Mouse (Mus musculus): ENCODE results near the gene Cdh23. TPM values are rescaled to one million over a fixed set of nuclear protein-coding genes. Genes with fewer than 3 reads are reported as not detected.
A peak's percentile ranks its signal among the peaks of the same experiment; 100 is the strongest.

The Cdh23 gene
- polyA plus RNA-seq, 1 experiment from 2014 or later: 0.06 TPM

DNA sequence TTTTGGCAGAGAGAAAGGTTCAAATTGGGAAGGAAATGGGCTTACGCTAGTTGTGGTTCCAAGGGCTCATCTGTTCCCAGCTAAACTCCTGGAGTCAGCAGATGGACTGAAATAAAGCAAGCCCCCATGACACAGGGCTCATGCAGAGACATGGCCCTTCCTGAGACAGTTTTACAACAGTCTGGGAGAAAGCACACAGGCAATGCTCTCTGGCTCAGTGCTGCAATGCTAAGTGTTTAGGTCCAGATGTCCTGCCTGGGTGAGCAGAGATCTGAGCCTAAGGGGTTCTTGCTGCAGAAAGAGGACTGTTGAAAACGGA lies 334.0 kb downstream of the Cdh23 start:
- no peak overlapping the region for H3K27ac ChIP-seq (ENCODE audit: poor library complexity, severe bottlenecking)
- H3K4me2 ChIP-seq: no peak overlapping the region
- H3K4me3 ChIP-seq: no peak overlapping the region
- ATAC-seq (ENCODE audit: insufficient number of reproducible peaks, low FRiP score): no peak
- H3K27me3 ChIP-seq (replicated peaks): no peaks in the 10 kb centered on the region
- H3K36me3 ChIP-seq: no peaks in the 10 kb centered on the region
- peaks cover 17% of the 10 kb centered on the region for H3K4me1 ChIP-seq (replicated peaks)
- 66% methylated on average over 2 of the region's 2 CpGs for WGBS
- H3K9me3 ChIP-seq (replicated peaks): no peaks in the 10 kb centered on the region
- no peak overlapping the region for H3K9ac ChIP-seq

DNA sequence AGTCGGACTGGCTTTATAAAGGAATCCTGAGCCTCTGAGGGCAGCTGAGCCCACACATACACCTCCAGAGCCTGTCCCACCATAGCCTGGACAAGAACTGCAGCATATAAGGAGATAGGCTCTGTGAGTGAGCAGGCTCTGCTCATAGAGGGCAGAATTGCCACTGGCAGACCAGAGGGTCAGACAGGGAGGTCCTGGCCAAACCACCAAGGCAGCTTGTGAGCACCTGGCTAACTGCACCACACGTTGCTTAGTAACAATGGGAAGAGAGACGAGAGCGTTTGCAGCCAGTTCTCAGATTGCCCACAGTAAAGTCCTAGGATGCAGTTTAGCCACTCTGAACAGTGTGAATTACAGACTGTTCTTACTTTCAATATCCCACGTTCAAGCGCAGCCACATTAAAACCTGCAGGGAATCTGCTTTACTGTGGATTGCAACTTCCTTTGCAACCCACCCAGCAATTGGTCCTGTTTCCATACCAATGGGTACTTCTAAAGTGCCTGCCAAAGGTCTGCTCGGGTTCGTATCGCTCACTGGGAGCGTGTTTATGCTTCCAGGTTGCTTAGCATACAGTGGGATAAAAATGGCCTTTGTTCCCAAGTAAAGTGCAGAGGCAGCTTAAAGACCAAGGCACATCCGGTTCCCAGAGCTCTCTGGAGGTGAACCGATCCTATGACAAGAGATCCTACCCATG lies 334.5 kb downstream of the Cdh23 start:
- 62% methylated on average over 12 of the region's 12 CpGs for WGBS
- Histone ChIP-seq H3K27ac (ENCODE audit: poor library complexity, severe bottlenecking) (no peak overlapping the region), H3K27me3 (replicated peaks) (no peaks in the 10 kb centered on the region), H3K4me2 (no peak overlapping the region), H3K4me3 (no peak overlapping the region), H3K9me3 (replicated peaks) (no peaks in the 10 kb centered on the region), H3K4me1 (replicated peaks) (peaks cover 17% of the 10 kb centered on the region), H3K36me3 (no peaks in the 10 kb centered on the region), H3K9ac (no peak overlapping the region)
- no peak for ATAC-seq (ENCODE audit: insufficient number of reproducible peaks, low FRiP score)

GRCm38 (mm10) chr10:60358776-60359175 lies 337.5 kb downstream of the Cdh23 start:
- Histone ChIP-seq H3K27me3 (replicated peaks) (no peaks in the 10 kb centered on the region), H3K4me1 (replicated peaks) (peaks cover 12% of the 10 kb centered on the region; the same call in 1 of the 2 replicates), H3K9me3 (replicated peaks) (no peaks in the 10 kb centered on the region), H3K9ac (no peak overlapping the region), H3K4me3 (no peak overlapping the region), H3K4me2 (no peak overlapping the region), H3K36me3 (no peaks in the 10 kb centered on the region), H3K27ac (ENCODE audit: poor library complexity, severe bottlenecking) (no peak overlapping the region)
- WGBS: 45% methylated on average over 4 of the region's 4 CpGs
- ATAC-seq (ENCODE audit: insufficient number of reproducible peaks, low FRiP score): no peak

DNA sequence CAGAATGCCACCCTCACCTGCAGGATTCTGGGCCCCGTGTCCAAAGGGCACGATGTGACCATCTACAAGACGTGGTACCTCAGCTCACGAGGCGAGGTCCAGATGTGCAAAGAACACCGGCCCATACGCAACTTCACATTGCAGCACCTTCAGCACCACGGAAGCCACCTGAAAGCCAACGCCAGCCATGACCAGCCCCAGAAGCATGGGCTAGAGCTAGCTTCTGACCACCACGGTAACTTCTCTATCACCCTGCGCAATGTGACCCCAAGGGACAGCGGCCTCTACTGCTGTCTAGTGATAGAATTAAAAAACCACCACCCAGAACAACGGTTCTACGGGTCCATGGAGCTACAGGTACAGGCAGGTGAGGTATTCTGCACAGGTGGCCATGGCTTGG lies 338.4 kb downstream of the Cdh23 start:
- Histone ChIP-seq H3K9ac (no peak overlapping the region), H3K36me3 (no peaks in the 10 kb centered on the region), H3K4me3 (no peak overlapping the region), H3K4me1 (replicated peaks) (peaks cover 16% of the 10 kb centered on the region; the same call in 1 of the 2 replicates), H3K27ac (ENCODE audit: poor library complexity, severe bottlenecking) (no peak overlapping the region), H3K9me3 (replicated peaks) (no peaks in the 10 kb centered on the region), H3K27me3 (replicated peaks) (no peaks in the 10 kb centered on the region), H3K4me2 (no peak overlapping the region)
- ATAC-seq (ENCODE audit: insufficient number of reproducible peaks, low FRiP score): no peak
- WGBS: 90% methylated on average over 14 of the region's 14 CpGs

- ATAC-seq (ENCODE audit: insufficient number of reproducible peaks, low FRiP score): no peak
- Histone ChIP-seq H3K4me2 (no peak overlapping the region), H3K9ac (no peak overlapping the region), H3K9me3 (replicated peaks) (no peaks in the 10 kb centered on the region), H3K4me1 (replicated peaks) (peaks cover 20% of the 10 kb centered on the region), H3K27ac (ENCODE audit: poor library complexity, severe bottlenecking) (no peak overlapping the region), H3K4me3 (no peak overlapping the region), H3K36me3 (no peaks in the 10 kb centered on the region), H3K27me3 (replicated peaks) (no peaks in the 10 kb centered on the region)
- WGBS: 86% methylated on average over 4 of the region's 4 CpGs
Measured at GRCm38 (mm10) chr10:60357441-60357840, 338.8 kb downstream of the Cdh23 start.

DNA sequence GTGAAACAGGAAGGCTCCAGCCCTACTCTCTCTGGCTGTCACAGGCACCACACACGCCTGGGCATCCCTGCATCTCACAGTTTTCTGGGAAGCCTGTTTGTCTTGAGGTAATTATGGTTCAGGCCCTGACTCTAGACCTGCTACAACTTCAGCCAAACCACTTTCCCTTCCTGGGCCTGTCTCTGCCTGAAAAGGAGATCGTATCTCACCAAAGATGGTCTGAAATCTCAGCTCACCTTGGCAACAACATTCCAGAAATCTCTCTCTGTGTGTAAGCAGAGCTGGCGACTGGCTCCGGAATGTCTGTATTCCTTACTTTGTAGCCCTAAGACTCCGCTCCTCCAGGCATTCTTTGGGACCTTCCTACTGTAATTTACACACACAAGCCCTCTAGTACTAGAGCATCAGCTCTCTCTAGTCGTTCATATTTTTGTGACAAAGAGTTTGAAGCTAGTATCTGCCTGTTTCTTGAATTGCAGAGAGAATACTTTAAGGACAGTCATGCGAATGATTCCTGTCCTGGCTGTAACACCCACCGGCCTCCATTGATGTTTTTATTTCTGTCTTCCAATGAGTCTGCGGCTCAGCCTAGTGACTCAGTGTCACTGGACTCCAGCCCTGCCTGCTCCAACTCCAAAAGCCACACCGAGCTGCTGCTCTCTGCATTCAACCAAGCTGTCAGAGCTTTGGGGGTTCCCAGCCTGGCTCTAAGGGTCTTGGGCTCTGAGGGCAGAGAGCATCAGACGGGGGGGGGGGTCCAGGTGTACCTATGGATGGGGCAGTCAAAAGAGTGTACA lies 341.2 kb downstream of the Cdh23 start:
- ATAC-seq (ENCODE audit: insufficient number of reproducible peaks, low FRiP score): no peak
- 48% methylated on average over 11 of the region's 11 CpGs for WGBS
- Histone ChIP-seq H3K27ac (ENCODE audit: poor library complexity, severe bottlenecking) (no peak overlapping the region), H3K9ac (no peak overlapping the region), H3K27me3 (replicated peaks) (no peaks in the 10 kb centered on the region), H3K4me1 (replicated peaks) (peaks cover 36% of the 10 kb centered on the region), H3K4me3 (no peak overlapping the region), H3K9me3 (replicated peaks) (no peaks in the 10 kb centered on the region), H3K36me3 (no peaks in the 10 kb centered on the region), H3K4me2 (no peak overlapping the region)

DNA sequence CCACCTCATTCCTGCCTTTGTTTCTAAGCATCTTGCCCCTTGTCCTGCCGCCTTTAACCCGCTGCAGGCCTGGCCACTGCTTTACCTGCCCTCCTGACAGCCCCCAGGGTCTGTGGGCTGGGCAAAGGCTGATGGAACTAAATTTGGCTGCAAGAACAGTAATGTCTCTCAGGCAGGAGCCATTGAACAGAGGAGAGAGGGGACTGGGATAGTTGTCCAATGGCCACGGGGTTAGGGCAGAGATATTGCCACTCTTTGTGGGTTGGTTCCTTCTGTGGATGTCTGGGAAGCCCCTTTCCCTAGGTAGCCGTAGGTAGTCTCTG lies 342.3 kb downstream of the Cdh23 start:
- no peak overlapping the region for H3K4me2 ChIP-seq
- H3K9ac ChIP-seq: no peak overlapping the region
- no peak for ATAC-seq (ENCODE audit: insufficient number of reproducible peaks, low FRiP score)
- no peaks in the 10 kb centered on the region for H3K9me3 ChIP-seq (replicated peaks)
- WGBS: 85% methylated on average over 4 of the region's 4 CpGs
- no peaks in the 10 kb centered on the region for H3K36me3 ChIP-seq
- H3K4me3 ChIP-seq: no peak overlapping the region
- peaks cover 45% of the 10 kb centered on the region for H3K4me1 ChIP-seq (replicated peaks)
- H3K27me3 ChIP-seq (replicated peaks): no peaks in the 10 kb centered on the region
- no peak overlapping the region for H3K27ac ChIP-seq (ENCODE audit: poor library complexity, severe bottlenecking)

- ATAC-seq (ENCODE audit: insufficient number of reproducible peaks, low FRiP score): no peak
- 71% methylated on average over 5 of the region's 5 CpGs for WGBS
Measured at GRCm38 (mm10) chr10:60353241-60354002, 342.9 kb downstream of the Cdh23 start.

DNA sequence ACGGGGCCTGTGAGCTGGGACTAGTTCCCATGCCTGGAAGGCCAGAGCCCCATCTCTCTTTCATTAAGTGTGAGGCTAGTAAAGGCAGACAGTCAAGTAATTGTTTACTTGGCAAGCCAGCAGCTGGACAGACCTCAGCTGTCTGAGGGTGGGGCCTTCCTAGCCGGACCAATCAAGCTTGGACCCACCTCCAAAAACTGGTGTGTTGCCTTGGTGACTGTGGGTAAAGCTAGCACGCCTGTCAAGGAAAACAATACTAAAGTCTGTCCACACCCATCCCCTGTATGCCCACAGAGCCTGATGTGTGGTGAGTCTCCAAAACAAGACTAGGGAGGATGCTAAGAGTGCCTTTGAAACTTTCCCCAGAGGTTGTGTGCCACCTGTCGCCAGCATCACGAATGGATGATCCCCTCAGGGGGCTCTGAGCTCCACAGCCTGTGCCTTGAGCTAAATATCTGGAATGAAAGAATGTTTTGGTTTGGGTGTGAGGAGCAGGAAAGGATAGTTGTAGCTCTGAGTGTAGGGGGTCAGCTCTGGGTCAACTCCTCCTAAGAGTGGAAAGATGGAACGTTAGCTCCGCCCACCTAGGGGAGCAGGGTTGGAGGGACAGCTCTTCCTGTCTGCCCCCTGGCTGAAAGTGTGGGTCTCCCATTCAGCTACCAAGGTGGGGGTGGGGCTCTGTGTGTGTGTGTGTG lies 344.4 kb downstream of the Cdh23 start:
- 30% methylated on average over 7 of the region's 7 CpGs for WGBS
- H3K4me2 ChIP-seq: no peak overlapping the region
- H3K27me3 ChIP-seq (replicated peaks): 0 out of 2 replicates have a peak, but pooled peaks cover 10% of the 10 kb centered on the region
- peak overlapping the region; percentile 61 for H3K27ac ChIP-seq (ENCODE audit: poor library complexity, severe bottlenecking)
- H3K4me1 ChIP-seq (replicated peaks): peaks cover 65% of the 10 kb centered on the region
- H3K9ac ChIP-seq: no peak overlapping the region
- peak; percentile 74 for ATAC-seq (ENCODE audit: insufficient number of reproducible peaks, low FRiP score)
- no peak overlapping the region for H3K4me3 ChIP-seq
- no peaks in the 10 kb centered on the region for H3K36me3 ChIP-seq
- no peaks in the 10 kb centered on the region for H3K9me3 ChIP-seq (replicated peaks)

More at GRCm38 (mm10) chr10:60353241-60354002, 342.9 kb downstream of the Cdh23 start:
- no peaks in the 10 kb centered on the region for H3K27me3 ChIP-seq (replicated peaks)
- H3K9me3 ChIP-seq (replicated peaks): no peaks in the 10 kb centered on the region
- H3K4me2 ChIP-seq: no peak overlapping the region
- no peak overlapping the region for H3K4me3 ChIP-seq
- peaks cover 50% of the 10 kb centered on the region for H3K4me1 ChIP-seq (replicated peaks)
- no peak overlapping the region for H3K9ac ChIP-seq
- no peak overlapping the region for H3K27ac ChIP-seq (ENCODE audit: poor library complexity, severe bottlenecking)
- no peaks in the 10 kb centered on the region for H3K36me3 ChIP-seq

DNA sequence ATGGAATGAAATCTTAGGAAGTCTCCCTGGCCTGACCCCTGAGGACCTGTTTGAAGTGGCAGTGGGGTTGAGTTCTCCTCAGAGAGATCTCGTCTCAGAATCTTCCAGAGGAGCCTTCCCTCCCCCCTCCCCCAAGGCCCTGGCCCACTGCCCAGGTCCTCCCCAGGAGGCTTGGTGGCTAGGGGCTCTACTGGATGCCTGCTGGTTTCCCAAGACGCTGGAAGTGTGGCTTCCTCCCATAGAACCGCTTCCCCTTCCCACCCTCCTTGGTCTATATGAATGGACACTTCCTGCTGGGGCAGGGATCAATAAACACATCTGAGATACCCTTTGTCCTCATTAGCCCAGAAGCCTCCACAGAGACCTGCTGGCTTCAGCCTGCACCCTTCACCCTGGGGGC lies 345.0 kb downstream of the Cdh23 start:
- ATAC-seq (ENCODE audit: insufficient number of reproducible peaks, low FRiP score): no peak
- Histone ChIP-seq H3K9me3 (replicated peaks) (no peaks in the 10 kb centered on the region), H3K4me1 (replicated peaks) (peaks cover 71% of the 10 kb centered on the region), H3K36me3 (no peaks in the 10 kb centered on the region), H3K4me3 (no peak overlapping the region), H3K27ac (ENCODE audit: poor library complexity, severe bottlenecking) (peak overlapping the region; percentile 61), H3K9ac (no peak overlapping the region), H3K27me3 (replicated peaks) (0 out of 2 replicates have a peak, but pooled peaks cover 11% of the 10 kb centered on the region), H3K4me2 (0 out of 2 replicates have a peak overlapping the region, but pooled peaks have one; percentile 20)
- 18% methylated on average over 3 of the region's 3 CpGs for WGBS

- 45% methylated on average over 3 of the region's 3 CpGs for whole genome bisulfite sequencing
- H3K9me3 ChIP-seq (replicated peaks): no peaks in the 10 kb centered on the region
- 0 out of 2 replicates have a peak, but pooled peaks have one; percentile 14 for ATAC-seq (ENCODE audit: insufficient number of reproducible peaks, low FRiP score)
- H3K4me1 ChIP-seq (replicated peaks): peaks cover 75% of the 10 kb centered on the region
- H3K27ac ChIP-seq (ENCODE audit: poor library complexity, severe bottlenecking): peak overlapping the region; percentile 61
- H3K4me3 ChIP-seq: peak overlapping the region; percentile 29
- 0 out of 2 replicates have a peak, but pooled peaks cover 15% of the 10 kb centered on the region for H3K27me3 ChIP-seq (replicated peaks)
- H3K9ac ChIP-seq: no peak overlapping the region
- 0 out of 2 replicates have a peak overlapping the region, but pooled peaks have one; percentile 20 for H3K4me2 ChIP-seq
- H3K36me3 ChIP-seq: no peaks in the 10 kb centered on the region
Measured at GRCm38 (mm10) chr10:60350805-60351167, 345.5 kb downstream of the Cdh23 start.

Data from heart, embryonic 12.5 days (tissue).